15 mouse cellular contexts compared by ENCODE assay signal in the genomic region with DNA sequence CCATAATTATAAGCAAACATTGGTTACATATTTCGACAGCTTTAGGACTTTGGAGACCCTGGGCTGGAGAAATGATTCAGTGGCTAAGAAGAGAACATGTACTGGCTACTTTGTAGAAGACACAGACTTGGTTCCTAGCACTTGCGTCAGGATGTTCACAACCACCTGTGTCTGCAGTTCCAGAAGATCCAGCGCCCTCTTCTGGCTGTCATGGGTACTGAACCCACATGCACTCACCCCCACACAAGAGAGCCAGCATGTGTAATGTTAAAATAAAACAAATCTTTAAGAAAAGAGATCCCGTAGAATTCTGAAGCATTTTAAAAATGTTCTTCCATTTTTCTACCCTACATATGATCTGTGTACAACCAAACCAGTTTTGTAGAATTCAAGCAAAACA.
DNase-seq lines count a peak whose midpoint lies in the region; ATAC-seq and TF ChIP-seq lines count a peak whose summit lies in the region.
"Had no signal": no experiment of that assay in that cellular context is flagged by ENCODE, and none has a peak within 500 bp of the region (broad histone marks: within the 10 kb centered on the region; RNA-seq: fewer than 3 reads in every experiment).

No protein-coding gene starts in this region.

- TF ChIP-seq POLR2A in heart, adult 2 months (IDR thresholded peaks at IDR 0.05; ENCODE audit: insufficient read depth, low read depth, low read length): no peak

- no peak overlapping the region for H3K9ac ChIP-seq in heart, adult 2 months (ENCODE audit: low read depth, low read length)
- H3K9ac ChIP-seq in lung, embryonic 14.5 days: no peak overlapping the region
- H3K9ac ChIP-seq: forebrain, embryonic 12.5 days; heart, embryonic 12.5 days; intestine, embryonic 15.5 days; midbrain, embryonic 12.5 days had no signal

- no peaks in the 10 kb centered on the region for H3K36me3 ChIP-seq in heart, adult 2 months (ENCODE audit: control insufficient read depth, insufficient read depth, low read length)
- no peaks in the 10 kb centered on the region for H3K36me3 ChIP-seq in lung, embryonic 14.5 days (ENCODE audit: insufficient read depth)
- H3K36me3 ChIP-seq: forebrain, embryonic 12.5 days; heart, embryonic 12.5 days; intestine, embryonic 15.5 days; midbrain, embryonic 12.5 days had no signal

- intact Hi-C loops in heart, adult 2 months (cut with DNase I): no loop called here

- no peak overlapping the region for H3K4me2 ChIP-seq in lung, embryonic 14.5 days
- H3K4me2 ChIP-seq: forebrain, embryonic 12.5 days; heart, embryonic 12.5 days; intestine, embryonic 15.5 days; midbrain, embryonic 12.5 days had no signal

- H3K27me3 ChIP-seq in heart, adult 2 months (ENCODE audit: control insufficient read depth, insufficient read depth, low read length): no peaks in the 10 kb centered on the region
- no peaks in the 10 kb centered on the region for H3K27me3 ChIP-seq in lung, embryonic 14.5 days (ENCODE audit: insufficient read depth, low read length)
- H3K27me3 ChIP-seq: forebrain, embryonic 12.5 days; heart, embryonic 12.5 days; intestine, embryonic 15.5 days; midbrain, embryonic 12.5 days had no signal

- DNase-seq in heart, adult 2 months: no peak
- DNase-seq in heart, adult 8-10 months (ENCODE audit: low spot score): no peak
- no peak for DNase-seq in lung, embryonic 14.5 days
- DNase-seq in lung, postnatal 4 days: no peak
- DNase-seq in R1 (ENCODE audit: low read depth, low spot score): peak; percentile 44
- peak; percentile 15 for DNase-seq in testis, postnatal 14 days (ENCODE audit: low spot score)
- DNase-seq in frontal cortex, postnatal 14 days (ENCODE audit: low spot score in 2 of 2): no peak
- DNase-seq: adrenal gland, adult 2 months; cerebellum, postnatal 36 days; kidney, postnatal 4 days; lung, postnatal 14 days had no signal

- TF ChIP-seq CTCF in heart, adult 2 months (IDR thresholded peaks at IDR 0.05): peak; percentile 46
- TF ChIP-seq CTCF in lung, embryonic 14.5 days (IDR thresholded peaks at IDR 0.05; ENCODE audit: low read depth): 0 out of 2 replicates have a peak, but pooled peaks have one; percentile 21

- no peak overlapping the region for H3K4me3 ChIP-seq in heart, adult 2 months
- no peak overlapping the region for H3K4me3 ChIP-seq in lung, embryonic 14.5 days (ENCODE audit: low read depth, low read length)
- H3K4me3 ChIP-seq: forebrain, embryonic 12.5 days; heart, embryonic 12.5 days; intestine, embryonic 15.5 days; midbrain, embryonic 12.5 days had no signal

- H3K4me1 ChIP-seq in heart, adult 2 months (ENCODE audit: control insufficient read depth, insufficient read depth, low read length): no peaks in the 10 kb centered on the region
- no peaks in the 10 kb centered on the region for H3K4me1 ChIP-seq in lung, embryonic 14.5 days (ENCODE audit: insufficient read depth)
- H3K4me1 ChIP-seq: heart, embryonic 12.5 days; intestine, embryonic 15.5 days had no signal

- WGBS in heart, adult 2 months: 68% methylated on average over 4 of the region's 4 CpGs
- 74% methylated on average over 4 of the region's 4 CpGs for WGBS in lung, embryonic 14.5 days

- no peak for ATAC-seq in lung, embryonic 14.5 days (ENCODE audit: insufficient read depth)
- ATAC-seq: intestine, embryonic 15.5 days had no signal

- H3K9me3 ChIP-seq in lung, embryonic 14.5 days (ENCODE audit: low read depth, low read length): no peaks in the 10 kb centered on the region
- H3K9me3 ChIP-seq: forebrain, embryonic 12.5 days; intestine, embryonic 15.5 days; midbrain, embryonic 12.5 days had no signal

- no peaks in the 10 kb centered on the region for H3K79me2 ChIP-seq in heart, adult 2 months (replicated peaks; ENCODE audit: control insufficient read depth, insufficient read depth, low read length)

- TF ChIP-seq EP300 in heart, adult 2 months (IDR thresholded peaks at IDR 0.05; ENCODE audit: insufficient read depth, low read depth, low read length): no peak

- H3K27ac ChIP-seq in heart, adult 2 months: no peak overlapping the region
- no peak overlapping the region for H3K27ac ChIP-seq in lung, embryonic 14.5 days (ENCODE audit: low read depth)
- H3K27ac ChIP-seq: forebrain, embryonic 12.5 days; intestine, embryonic 15.5 days; midbrain, embryonic 12.5 days had no signal

Comparison
In these comparisons a context has a peak if more than half of its experiments do, and no peak if none do; other contexts are left out.
1. DNase-seq: peak in R1 (single experiment) and testis, postnatal 14 days (single experiment); none in heart, adult 2 months (0 of 2), heart, adult 8-10 months (single experiment), lung, embryonic 14.5 days (single experiment), lung, postnatal 4 days (0 of 2) and frontal cortex, postnatal 14 days (0 of 2).